Mouse (Mus musculus) spleen, adult 2 months (tissue): Measurements from ENCODE around the gene Gng7.

Experiments used
- CTCF ChIP-seq: fragments of 200-500 bp; IDR thresholded peaks from 2 replicates; pipeline ENCODE4 v1.5.1; 2011; ENCODE audit warnings: mild to moderate bottlenecking, inconsistent platforms; ENCODE audit not compliant: insufficient read depth, insufficient read length, insufficient replicate concordance; ENCODE audit errors: extremely low read depth
- POLR2A ChIP-seq: fragments of 200-500 bp; IDR thresholded peaks from 2 replicates; pipeline ENCODE4 v1.6.1; 2011; ENCODE audit warnings: low read depth, low read length, inconsistent platforms

DNA sequence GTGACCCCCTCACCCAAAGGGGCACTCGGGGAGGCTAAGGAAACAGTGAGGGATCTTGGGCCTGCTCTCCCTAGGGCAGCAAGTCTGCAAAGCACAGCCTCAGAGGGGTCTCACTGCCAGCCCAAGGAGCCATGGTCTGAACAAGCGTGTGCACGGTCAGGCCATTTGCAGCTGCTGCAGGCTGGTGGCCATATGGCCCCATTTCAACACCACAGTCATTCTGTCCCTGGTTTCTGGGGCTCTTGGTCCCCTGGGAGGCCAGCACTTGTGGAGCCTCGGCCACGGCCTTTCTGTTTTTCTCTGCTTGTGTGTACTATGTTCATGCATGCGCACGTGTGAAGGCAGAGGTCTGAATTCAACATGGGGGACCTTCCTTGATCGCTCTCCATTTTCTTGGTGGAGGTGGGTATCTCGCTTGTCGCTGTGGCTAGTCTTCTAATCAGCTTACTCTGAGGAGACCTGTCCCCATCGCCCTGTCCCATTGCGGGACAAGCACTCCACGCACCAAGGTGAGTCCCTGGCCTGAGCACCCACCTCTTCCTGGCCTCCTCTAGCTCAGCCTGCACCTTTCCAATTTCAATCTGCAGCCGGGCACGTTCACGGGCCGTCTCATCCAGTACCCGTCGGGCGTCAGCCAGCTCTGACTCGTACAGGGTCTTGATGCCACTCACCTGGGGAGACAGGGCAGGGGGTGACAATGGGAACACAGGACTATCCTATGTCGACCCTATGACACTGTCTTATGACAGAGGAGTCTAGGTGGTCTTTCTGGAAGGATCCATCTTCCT, 105.2 kb downstream of the Gng7 start:
- no peak for TF ChIP-seq CTCF
- TF ChIP-seq POLR2A = no peak
